Mouse (Mus musculus) urinary bladder, postnatal 10 days (tissue): ENCODE results near the gene Mei1.

Experiments used
- DNase-seq: peaks from one replicate; pipeline ENCODE4 v3.0.0; 2022; ENCODE audit warnings: low spot score

Gene Mei1

DNA sequence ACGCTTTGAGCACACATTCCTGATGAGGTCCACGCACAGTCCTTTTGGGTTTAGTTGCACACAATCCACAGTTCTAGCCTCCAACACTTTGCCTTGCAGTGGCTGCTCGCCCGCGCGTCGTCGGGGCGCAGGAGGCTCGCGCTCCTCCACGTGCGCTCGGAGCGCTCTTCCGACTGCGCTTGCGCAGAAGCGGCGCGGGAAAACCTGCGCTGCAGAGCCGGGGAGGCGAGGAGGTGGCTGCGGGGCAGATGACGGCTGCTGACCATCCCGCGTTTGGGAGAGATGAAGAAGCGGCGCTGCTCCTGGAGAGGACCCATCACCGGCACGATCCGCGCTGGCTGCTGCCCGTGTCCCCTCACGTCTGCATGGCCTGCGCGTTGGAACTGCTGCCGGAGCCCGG, at the start of gene Mei1:
Gene Mei1, plus strand, starts transcription at position 99 of the 400 bp plus-strand sequence.
- DNase-seq = no peak

DNA sequence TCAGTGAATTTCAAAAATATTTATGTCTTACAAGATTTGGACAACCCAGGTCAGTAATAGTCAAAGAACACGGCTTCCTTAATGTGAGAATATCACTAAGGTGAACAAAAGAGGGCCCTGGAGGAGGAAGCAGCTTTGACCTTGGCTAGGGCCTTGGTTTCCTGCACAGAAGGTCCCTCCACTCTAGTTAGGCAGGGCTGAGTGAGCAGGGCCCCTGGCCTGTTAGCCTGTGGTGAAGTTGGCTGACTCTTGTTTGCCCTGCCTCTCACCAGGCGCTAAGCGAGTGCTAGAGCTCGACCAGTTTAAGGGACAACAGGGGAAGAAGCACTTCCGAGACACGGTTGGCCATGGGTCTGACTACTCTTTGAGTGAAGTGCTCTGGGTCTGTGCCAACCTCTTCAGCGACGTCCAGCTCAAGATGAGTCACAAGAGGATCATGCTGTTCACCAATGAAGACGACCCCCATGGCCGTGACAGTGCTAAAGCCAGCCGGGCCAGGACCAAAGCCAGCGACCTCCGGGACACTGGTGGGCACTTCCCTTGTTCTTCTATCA, 47.2 kb upstream of the Mei1 start:
- DNase-seq = no peak

DNA sequence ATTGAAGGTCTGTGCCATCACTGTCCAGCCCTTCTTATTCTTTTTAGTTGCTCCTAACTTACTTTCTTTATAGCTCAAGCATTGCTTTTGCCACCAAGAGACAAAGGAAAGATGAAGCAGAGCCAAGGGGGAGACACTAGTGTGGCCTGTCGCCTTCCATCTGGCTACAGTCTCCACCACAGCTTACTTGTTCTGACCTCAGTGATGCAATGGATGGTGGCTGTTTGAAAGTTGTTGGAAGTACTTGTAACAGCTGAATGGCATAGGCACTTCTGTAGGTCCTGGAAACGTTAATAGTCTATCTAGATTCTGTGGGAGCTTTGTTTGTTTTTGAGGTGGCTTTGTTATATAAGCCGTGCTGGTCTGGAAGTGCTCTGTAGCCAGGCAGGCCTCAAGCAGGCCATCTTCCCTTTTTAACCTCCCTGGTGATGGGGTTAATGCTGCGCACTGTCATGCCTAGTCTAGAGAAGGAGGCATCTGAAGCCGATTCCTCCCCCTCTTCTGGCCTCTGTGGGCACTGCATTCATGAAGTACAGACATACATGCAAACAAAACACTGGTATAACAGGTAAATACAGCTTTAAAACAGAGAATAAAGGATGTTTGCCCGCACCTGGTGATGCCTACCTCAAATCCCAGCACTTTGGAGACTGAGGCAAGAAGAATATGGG, 45.7 kb upstream of the Mei1 start:
- no peak for DNase-seq

DNA sequence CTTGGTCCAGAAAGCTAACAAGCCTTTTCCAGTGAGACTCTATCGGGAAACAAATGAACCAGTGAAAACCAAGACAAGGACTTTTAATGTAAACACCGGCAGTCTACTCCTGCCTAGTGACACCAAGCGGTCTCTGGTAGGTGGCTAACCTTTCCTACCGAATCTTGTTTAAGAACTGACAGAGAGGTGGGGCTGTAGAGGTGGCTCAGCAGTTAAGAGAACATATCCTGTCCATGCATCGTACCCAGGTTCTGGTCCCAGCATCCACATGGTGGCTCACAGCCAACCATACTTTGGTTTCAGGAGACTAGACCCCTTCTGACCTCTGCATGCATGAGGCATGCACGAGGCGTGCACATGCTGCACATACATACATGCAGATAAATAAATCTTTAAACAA, 42.5 kb upstream of the Mei1 start:
- DNase-seq = no peak

DNA sequence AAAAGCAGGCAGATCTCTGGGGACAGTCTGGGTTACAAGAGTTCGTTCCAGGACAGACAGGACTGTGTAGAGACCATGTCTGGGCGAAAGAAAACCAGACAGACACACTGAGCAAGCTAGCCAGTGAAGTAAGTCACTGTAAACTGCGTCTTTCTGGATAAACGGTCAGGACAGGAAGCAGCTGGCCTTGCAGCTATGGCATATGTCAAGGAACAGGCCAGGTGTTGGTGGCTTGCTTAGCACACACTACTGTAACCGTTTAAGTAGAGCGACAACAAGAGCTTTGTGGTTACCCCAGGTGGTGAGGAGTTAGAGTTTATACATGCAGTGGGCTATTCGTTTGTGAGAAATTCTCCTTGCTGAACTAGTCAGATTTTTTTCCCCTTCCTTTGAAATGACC, 42.1 kb upstream of the Mei1 start:
- no peak for DNase-seq

DNA sequence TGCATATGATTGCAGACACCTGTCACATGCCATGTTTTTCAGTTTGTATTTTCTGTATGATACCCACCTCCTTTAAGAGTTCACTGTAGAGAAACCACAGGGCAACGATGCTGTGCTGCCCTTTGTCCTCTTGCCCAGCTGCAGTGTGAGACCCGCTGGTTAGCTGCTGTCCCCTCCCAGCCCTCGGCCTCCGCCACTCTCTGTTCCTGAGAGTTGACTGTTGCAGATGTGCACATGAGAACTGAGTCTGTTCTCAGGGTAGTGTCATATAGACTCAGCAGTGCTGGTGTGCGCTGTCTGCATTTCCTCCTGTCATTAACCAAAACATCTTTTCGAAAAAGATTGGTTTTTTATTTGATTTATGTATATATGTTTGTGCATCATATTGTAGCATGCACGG, 37.4 kb upstream of the Mei1 start:
- no peak for DNase-seq

DNA sequence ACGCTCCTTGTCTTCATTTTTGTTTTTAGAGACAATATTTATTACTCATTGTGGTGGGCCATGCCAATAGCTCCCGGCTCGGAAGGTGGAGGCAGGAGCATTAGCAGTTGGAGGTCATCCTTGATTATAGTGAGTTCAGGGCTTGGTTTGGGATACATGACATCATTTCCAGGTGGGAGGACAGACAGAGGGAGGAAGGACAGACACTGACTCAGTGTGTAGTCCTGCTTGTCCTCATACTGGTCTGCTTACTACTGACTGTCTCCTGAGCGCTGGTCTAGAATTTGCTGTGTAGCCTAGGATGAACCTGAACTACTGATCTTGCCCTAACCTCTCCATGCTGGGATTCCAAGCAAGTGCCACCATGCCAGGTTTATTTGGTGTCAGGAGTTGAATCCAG, 36.0 kb upstream of the Mei1 start, which contains the start of gene Desi1:
Gene Desi1, minus strand, starts transcription at position 101 of the 400 bp plus-strand sequence.
- no peak for DNase-seq

DNA sequence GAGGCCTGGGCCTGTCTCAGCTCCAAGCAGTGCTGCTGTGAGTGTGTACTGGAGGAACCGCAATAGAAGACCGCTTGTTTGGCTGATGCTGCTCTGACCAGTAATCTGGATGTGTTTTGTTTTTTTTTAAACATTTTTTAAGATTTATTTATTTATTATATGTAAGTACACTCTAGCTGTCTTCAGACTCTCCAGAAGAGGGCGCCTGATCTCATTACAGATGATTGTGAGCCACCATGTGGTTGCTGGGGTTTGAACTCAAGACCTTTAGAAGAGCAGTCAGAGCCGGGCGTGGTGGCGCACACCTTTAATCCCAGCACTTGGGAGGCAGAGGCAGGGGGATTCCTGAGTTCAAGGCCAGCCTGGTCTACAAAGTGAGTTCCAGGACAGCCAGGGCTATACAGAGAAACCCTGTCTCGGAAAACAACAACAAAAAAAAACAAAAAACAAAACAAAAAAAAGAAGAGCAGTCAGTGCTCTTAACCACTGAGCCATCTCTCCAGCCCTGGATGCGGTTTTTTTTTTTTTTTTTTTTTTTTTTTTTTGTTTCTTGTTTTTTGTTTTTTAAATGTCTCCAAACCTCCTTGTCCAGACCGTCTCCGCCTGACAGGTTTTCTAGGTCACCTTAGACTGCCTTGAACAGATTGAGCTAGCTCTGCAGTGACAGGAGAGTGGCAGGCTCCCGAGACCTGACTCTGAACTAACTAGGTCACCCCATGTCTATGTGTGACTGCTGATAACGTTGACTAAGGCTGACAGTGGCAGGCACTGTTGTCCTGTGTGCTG, 33.7 kb upstream of the Mei1 start:
- no peak for DNase-seq

DNA sequence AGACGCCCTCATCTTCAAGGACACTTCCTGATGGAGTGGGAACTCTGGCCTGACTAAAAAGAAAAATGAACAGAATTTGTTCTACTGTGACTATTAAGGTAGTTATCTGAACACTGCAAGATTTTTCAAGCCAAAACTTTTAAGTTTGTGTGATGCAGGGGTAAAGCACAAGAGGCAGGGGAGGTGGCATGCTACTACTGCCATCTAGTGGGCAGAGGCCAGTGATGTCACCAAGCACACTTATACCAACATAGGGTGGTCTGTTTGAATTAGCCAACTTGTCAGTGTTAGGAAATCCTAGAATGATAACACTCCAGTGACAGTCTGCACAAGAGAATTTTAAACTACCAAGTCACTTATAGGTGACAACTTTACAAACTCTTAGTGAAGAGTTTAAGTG, 29.1 kb upstream of the Mei1 start:
- DNase-seq = no peak

DNA sequence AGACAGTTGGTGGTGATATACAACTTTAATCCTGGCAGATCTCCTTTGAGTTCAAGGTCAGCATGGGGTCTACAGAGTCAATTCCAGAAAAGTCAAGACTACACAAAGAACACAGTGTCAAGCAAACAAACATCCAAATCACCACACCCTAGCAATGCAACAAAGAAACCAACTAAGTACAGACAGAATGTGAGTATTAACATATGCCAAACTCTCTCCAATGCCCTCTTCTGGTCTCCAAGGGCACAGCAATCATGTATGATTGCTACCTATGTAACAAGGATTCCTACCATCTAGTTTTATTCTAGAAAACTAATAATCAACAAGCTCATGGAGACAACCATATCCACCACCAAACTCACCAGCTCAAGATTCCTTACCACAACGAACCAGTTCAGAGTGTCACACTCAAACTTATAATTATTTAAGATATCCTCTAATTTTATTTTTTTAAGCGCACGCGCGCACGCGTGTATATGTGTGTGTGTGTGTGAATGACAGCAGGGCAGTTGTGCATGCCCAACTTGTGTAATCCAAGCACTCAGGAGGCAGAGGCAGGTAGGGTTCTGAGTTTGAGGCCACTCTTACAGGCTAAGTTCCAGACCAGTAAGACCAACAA, 25.5 kb upstream of the Mei1 start:
- no peak for DNase-seq

DNA sequence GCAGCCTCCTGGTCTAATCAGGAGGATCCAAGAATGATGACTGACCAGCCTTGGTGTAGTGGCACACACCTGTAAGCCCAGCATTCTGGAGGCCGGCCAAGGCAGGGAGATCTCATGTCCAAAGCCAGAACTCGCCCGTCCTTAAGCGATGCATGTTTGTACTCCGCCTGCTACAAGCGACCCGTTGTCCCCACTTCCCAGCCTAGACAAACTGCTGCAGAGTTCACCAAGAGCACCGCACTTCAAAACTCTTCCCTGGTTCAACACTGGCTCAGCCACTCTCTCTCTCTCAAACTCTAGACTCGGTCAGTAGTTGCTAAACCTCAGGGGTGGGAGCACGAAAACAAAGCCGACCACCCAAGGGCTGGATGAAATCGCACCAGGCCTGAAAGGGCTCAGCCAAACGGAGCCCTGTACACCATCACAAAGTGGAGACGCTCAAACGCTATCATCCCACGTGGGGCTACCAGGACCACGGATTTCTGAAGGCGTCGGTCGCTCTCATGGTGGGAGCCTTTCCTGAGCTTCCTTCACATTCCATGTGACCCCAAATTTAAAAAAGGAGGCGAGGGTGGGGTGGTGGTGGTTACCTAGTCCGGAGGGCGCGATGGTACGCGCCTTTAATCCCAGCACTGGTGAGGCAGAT, 23.4 kb upstream of the Mei1 start:
- no peak for DNase-seq

DNA sequence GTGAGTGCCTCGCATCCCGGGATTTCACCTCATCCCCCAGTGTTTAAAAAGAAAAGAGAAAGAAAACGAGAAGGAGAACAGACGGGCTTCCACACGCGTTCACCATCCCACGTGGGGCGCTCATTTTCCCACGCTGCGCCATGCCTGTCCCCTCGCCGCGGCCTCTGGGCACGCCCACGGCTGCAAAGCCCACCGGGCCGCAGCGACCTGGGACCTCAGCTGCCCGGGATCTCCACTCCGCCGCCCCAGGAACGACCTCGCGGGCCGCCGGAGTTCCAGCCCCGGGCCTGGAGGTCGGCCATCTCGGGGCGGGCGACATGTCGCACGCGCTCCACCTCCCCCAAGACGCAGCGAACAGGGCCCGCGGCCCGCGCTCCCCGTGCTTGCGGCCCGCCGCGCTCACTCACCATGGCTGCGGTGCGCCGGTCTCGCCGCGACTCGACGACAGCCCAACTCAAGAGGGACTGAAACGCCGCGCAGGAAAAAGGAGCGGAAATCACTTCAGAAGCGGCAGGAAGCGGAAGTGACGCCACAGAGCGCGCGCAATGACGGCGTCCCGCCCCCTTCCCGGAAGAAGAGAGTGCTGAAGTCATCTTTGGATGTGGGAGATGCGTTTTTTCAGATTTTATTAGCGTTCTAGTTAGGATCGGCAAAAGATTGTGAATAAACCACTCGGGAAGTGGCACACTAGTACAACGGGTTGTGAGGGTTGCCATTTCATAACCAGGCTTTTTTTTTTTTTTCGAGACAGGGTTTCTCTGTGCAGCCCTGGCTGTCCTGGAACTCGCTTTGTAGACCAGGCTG, 22.5 kb upstream of the Mei1 start, which contains the start of gene Snu13:
Gene Snu13, minus strand, starts transcription at position 519 of the 804 bp plus-strand sequence.
- peak; percentile 68 for DNase-seq

DNA sequence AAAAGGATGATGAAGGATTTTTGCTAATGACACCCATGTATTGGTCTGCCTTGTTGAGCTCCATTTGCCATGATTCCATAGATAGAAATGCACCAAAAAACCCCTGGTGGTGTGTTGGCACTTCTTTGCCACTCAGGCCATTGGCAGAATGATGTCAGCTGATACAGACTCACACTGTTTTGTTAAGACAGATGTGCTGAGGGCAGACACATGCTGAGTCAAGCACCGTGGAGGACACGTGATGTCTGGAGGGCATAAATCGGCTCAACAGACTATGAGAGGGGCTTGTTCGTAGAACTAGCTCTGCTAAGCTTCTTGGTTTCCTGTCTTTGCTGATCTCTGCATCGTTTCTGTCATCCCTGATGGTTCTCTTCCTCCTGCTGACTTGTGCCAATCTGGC, 17.3 kb upstream of the Mei1 start:
- DNase-seq = no peak

DNA sequence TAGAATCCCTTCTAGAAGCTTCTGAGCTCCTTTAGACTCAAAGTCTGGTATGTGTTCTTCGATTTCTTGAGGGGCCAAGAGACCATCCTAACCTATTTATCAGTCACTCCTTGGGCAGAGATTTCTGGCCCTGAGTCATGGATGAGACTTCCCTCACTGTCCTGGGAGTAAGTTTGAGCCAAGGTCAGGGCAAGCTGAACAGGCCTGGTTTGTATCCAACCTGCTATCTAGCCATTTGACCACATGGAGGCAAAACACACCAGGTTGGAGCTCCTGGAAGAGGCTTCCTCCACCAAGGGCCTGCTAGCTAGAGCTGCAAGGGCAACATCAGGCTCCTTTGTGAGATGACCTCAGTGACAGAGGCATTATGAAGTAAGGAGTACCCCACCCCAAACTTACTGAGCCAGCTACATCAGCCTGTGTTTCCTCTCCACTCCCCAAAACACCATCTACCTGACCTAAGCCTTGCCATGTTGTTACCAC, 11.0 kb upstream of the Mei1 start, which contains the start of gene 4930407I10Rik:
Gene 4930407I10Rik, plus strand, starts transcription at position 433 of the 483 bp plus-strand sequence.
- DNase-seq = no peak

DNA sequence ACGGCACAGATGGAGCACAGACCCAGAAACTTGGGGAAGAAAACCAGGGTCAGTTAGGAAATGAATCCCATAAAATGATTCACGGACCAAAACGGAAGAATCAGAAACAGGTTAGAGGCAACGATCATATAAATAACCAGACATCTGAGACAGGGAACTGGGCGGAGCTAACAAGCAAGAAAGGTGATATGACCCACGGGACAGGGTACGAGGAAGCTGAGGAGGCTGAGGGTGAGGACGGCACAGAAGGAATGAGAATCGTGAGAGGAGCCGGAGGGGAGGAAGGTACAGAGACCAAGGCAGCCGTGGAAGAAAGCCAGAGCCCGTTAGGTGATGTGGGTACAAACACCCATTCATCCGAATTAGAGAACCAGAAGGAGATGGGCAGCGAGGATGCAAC, 5.9 kb upstream of the Mei1 start:
- no peak for DNase-seq

DNA sequence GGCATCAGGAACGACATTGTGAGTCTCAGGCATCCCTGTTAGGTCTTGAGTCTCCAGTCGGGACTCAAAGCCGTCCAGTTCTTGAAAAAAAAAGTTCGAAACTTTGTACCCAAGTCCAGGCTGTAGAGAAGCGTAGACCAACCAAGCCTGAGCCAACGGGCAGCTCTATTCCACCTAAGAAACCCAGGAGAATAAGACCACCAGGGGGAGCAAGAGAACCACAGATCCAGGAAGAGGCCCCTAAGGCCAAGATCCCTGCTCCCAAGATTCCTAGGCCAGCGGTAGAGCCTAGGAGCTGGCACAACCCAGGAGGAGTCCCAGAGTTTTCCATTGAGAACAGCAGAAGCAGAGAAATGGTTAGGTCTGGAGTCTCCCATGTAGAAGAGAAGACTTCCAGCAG, 4.3 kb upstream of the Mei1 start:
- no peak for DNase-seq

DNA sequence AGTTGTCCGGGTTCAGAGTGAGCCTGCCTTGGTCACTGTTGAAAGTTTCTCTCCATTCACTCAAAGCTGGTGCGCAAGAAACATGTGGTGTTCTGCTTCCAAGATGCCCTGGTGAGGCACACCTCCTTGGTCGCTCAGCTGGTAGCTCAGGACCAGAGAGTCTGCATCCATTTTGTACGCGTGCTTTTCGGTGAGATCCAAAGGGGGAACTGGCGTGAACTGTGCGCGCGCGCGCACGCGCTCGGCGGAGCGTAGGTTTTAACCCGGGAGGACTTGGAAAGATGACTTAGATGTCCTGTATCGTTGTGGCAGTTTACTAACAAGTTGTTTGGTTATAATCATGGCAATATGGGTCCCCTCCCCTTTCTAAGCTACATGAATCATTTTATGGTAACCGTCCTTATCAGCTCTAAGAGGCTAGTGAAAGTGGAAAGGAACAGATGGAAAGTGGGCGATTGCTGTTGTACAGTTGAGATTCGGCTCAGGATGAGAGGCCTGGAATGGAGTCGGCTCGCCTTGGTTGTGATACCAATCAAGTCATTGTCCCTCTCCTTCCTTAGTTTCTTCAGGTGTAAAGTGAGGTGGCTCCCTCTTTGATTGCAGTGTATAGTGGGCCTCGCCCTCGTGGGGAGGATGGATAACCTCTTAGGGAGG, 2.1 kb downstream of the Mei1 start:
- DNase-seq = no peak

DNA sequence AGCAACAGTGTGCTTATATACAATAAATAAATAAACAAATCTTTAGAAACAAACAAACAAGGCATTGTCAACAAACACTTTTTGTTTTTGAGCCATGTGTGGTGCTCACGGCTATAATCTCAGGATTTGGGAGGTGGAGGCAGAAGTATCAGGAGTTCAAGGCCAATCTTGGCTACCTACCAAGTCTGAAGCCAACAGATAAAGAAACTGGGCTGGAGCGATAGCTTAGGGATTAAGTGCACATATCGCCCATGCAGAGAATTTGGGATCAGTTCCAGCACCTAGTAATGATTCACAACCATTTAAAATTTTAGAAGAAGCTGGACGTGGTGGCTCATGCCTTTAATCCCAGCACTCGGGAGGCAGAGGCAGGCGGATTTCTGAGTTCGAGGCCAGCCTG, 3.7 kb downstream of the Mei1 start:
- DNase-seq = no peak

DNA sequence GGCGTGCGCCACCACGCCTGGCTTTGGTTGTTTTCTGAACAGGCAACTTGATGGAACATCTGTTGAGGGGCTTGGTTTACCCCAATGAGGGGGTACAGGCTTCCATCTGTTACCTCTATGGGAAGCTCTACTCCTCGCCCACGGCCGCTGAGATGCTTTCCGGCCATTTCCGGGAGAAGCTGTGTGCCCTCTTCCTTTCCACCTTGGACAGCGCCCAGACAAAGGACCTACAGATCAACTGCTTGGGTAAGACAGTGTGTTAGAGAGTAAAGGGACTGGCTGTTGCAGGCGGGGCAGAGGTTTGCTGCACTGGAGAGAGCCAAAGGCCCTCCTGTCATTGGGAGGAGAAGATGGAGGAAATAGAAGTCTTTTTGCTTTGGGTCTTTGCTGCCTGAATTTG, 10.1 kb downstream of the Mei1 start:
- DNase-seq = no peak

DNA sequence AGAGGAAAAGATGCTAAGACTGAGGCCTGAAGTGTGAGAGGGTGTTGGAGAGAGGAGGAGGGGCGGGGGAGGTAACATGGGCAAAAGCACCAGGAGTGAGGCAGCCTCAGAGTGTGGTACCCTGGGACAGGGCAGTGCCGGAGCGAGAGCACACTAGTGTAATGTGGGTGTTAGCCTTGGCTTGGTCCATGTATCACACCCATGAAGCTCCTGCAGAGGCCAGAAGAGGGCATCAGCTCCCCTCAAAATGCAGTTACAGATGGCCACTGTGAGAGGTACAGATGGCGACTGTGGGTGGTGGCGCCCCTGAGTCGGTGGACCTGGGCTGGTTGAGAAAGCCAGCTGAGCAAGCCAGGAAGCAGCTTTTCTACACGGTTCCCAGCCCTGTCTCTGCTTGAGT, 11.4 kb downstream of the Mei1 start:
- DNase-seq = no peak

DNA sequence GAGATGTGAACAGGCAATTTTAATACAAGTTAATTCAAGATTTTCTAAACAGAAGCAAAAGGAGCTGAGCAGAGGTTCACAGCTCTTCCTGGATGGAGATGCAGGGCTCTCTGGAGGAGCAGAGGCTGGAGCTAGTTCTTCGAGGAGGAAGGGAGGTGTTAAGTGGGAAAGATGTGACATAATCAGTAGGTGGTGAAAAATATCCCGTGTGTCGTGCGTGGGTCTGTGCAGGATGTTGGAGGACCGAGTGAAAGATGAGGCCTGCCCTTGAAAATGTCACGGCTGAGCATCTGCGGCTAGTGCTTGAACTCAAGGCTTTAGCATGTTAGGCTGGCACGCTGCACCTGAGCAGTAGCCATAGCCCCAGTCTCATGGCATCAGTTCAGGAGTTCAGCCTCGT, 15.8 kb downstream of the Mei1 start:
- no peak for DNase-seq
